Mouse (Mus musculus): ENCODE results near the gene Kcne2. TPM values are rescaled to one million over a fixed set of nuclear protein-coding genes. Genes with fewer than 3 reads are reported as not detected.

Gene Kcne2
- total RNA-seq, 2 experiments from 2014 or later: not detected

DNA sequence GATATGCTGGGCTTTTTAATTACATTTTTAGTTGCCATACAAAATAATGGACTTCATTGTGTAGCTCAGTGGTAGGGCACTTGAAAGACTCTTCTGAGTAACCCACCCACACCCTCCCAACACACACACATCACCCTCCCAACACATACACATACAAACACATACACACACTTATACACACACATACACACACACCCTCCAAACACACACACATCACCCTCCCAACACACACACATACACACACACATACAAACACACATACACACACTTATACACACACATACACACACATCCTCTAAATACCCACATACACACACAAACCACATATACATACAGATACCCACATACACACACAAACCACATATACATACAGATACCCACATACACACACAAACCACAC, 2.1 kb upstream of the Kcne2 start:
- DNase-seq: no peak
- H3K27ac ChIP-seq: no peak overlapping the region
- TF ChIP-seq CTCF (IDR thresholded peaks at IDR 0.05): no peak
- no peak overlapping the region for H3K4me3 ChIP-seq
- intact Hi-C loops (cut with DNase I): no loop called here

GRCm38 (mm10) chr16:92294267-92294970, 2.2 kb downstream of the Kcne2 start:
- no peak for DNase-seq
- Histone ChIP-seq H3K4me3 (no peak overlapping the region), H3K27ac (no peak overlapping the region)
- no peak for TF ChIP-seq CTCF (IDR thresholded peaks at IDR 0.05)
- intact Hi-C loops (cut with DNase I): no loop called here

DNA sequence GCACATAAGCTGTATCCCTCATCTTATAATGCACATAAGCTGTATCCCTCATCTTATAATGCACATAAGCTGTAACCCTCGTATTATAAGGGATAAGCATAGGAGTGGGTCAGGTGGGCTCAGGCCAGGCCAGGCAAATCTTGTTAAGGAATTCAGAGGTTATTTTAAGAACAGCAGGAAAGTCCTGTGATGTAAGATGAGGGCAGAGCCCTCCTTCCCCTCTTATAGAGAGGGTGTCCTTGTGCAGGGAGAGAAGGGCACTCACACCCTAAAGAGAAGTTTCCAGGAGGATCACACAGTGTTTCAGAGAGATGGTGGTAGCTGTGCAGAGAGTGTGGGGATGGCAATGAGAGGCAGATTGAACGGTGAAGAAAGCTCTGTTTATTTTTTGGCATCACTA, 3.1 kb downstream of the Kcne2 start:
- intact Hi-C loops (cut with DNase I): no loop called here
- DNase-seq: no peak
- Histone ChIP-seq H3K27ac (no peak overlapping the region), H3K4me3 (no peak overlapping the region)
- TF ChIP-seq CTCF (IDR thresholded peaks at IDR 0.05): no peak

- Histone ChIP-seq H3K27ac (peak within 1 kb of the TSS; percentile 93), H3K4me3 (peak within 1 kb of the TSS; percentile 88)
- no peak for TF ChIP-seq CTCF (IDR thresholded peaks at IDR 0.05)
- intact Hi-C loops (cut with DNase I): loop anchor here (5.0 kb wide), 2 partner anchors 244 to 364 kb away; partner anchors contain the start of genes Gm49711, Mrps6 and Slc5a3
- peak; percentile 96 for DNase-seq
These were observed 8.6 kb downstream of the Kcne2 start, which contains the start of gene Smim11 for GRCm38 (mm10) chr16:92300649-92301411. Smim11 (plus strand) TSS chr16:92301286.

GRCm38 (mm10) chr16:92301412-92301806, 9.2 kb downstream of the Kcne2 start:
- Histone ChIP-seq H3K27ac (peak overlapping the region; percentile 93), H3K4me3 (peak overlapping the region; percentile 88)
- intact Hi-C loops (cut with DNase I): loop anchor here (5.0 kb wide), 2 partner anchors 244 to 364 kb away; partner anchors contain the start of genes Gm49711, Mrps6 and Slc5a3
- no peak for TF ChIP-seq CTCF (IDR thresholded peaks at IDR 0.05)
- DNase-seq: no peak

DNA sequence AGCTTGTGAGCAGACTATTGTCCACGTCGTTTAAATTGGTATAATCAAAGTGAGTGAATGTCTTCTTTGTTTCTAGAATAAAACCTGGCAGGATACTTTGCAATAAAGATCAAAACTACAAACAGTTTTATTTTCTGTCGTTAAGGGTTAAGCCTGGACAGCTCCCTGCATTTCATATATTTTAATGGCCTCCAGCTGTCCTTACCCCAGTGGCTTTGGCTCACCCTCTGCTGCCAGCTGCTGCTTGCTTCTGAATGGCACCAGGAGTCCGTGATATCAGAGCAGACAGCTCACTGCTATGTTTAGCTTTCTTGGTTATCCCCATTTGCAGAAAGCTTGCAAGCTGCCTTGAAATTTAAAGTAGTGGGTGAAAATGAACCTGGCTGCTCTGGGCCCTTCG, 9.8 kb downstream of the Kcne2 start:
- intact Hi-C loops (cut with DNase I): loop anchor here (5.0 kb wide), 2 partner anchors 245 to 365 kb away; partner anchors contain the start of genes Gm49711, Mrps6 and Slc5a3
- TF ChIP-seq CTCF (IDR thresholded peaks at IDR 0.05): no peak
- Histone ChIP-seq H3K27ac (peak overlapping the region; percentile 93), H3K4me3 (peak overlapping the region; percentile 88)
- DNase-seq: peak; percentile 79

GRCm38 (mm10) chr16:92302506-92302905, 10.3 kb downstream of the Kcne2 start:
- H3K4me3 ChIP-seq: peak overlapping the region; percentile 88
- no peak for TF ChIP-seq CTCF (IDR thresholded peaks at IDR 0.05)
- DNase-seq: no peak
- peak overlapping the region; percentile 93 for H3K27ac ChIP-seq
- intact Hi-C loops (cut with DNase I): loop anchor here (5.0 kb wide), 2 partner anchors 245 to 365 kb away; partner anchors contain the start of genes Gm49711, Mrps6 and Slc5a3

- H3K4me3 ChIP-seq: no peak overlapping the region
- TF ChIP-seq CTCF (IDR thresholded peaks at IDR 0.05): peak; percentile 22; the same call in 1 of the 2 replicates
- intact Hi-C loops (cut with DNase I): no loop called here
- DNase-seq: no peak
- H3K27ac ChIP-seq: no peak overlapping the region
These were observed 13.3 kb downstream of the Kcne2 start for GRCm38 (mm10) chr16:92305519-92305918.

DNA sequence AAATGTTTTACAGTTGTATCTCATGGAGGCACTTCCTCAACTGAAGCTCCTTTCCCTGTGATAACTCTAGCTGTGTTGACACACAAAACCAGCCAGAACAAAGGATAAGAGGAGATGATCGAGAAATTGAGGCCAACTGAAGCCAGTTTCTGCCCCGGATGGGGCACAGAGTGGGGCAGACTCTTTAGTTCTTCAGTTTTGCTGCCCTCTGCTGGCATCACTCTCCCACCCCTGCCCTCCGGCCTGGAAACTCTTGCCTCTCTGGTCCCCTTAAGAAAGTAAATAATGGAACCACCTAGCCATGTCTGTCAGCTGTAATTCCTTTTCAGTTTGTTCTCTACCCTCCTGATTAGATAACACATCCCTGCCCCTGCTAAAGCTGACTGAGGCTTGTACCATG, 15.8 kb downstream of the Kcne2 start:
- intact Hi-C loops (cut with DNase I): no loop called here
- H3K4me3 ChIP-seq: no peak overlapping the region
- DNase-seq: no peak
- peak; percentile 13; the same call in 1 of the 2 replicates for TF ChIP-seq CTCF (IDR thresholded peaks at IDR 0.05)
- H3K27ac ChIP-seq: no peak overlapping the region

DNA sequence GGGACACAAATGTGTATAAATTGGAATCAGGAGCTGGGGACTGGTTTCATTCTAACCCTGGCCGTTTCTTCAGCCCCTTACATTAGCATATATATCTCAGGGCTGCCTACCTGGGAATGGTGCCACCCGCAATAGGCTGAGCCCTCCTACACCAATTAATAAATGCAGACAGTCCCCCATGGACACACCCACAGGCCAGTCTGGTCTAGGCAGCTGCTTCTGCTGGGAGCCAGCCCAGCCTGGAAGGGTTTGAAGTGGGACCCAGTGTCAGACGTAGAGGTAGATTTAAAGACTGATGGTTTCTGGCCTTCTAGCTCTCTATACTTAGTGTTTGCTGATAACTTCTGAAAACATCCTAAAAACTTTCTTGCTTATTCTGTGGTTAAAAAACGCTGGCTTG, 16.9 kb downstream of the Kcne2 start:
- no peak overlapping the region for H3K27ac ChIP-seq
- no peak for DNase-seq
- intact Hi-C loops (cut with DNase I): no loop called here
- H3K4me3 ChIP-seq: no peak overlapping the region
- no peak for TF ChIP-seq CTCF (IDR thresholded peaks at IDR 0.05)

GRCm38 (mm10) chr16:92313953-92314741, 22.0 kb downstream of the Kcne2 start:
- DNase-seq: peak; percentile 32
- H3K27ac ChIP-seq: no peak overlapping the region
- H3K4me3 ChIP-seq: no peak overlapping the region
- peak; percentile 93 for TF ChIP-seq CTCF (IDR thresholded peaks at IDR 0.05)
- intact Hi-C loops (cut with DNase I): loop anchor here (2.0 kb wide), 1 partner anchor 21 kb away; no protein-coding TSS in a partner anchor

GRCm38 (mm10) chr16:92316049-92316738, 24.0 kb downstream of the Kcne2 start:
- intact Hi-C loops (cut with DNase I): no loop called here

More at GRCm38 (mm10) chr16:92316049-92316738, 24.0 kb downstream of the Kcne2 start:
- no peak for TF ChIP-seq CTCF (IDR thresholded peaks at IDR 0.05)
- no peak overlapping the region for H3K4me3 ChIP-seq
- no peak overlapping the region for H3K27ac ChIP-seq
- DNase-seq: no peak

Data from gastrocnemius, adult 2 months (tissue).